Mouse (Mus musculus) stomach, postnatal 0 days (tissue): Measurements from ENCODE around the gene Wipi1. TPM values are rescaled to one million over a fixed set of nuclear protein-coding genes. Genes with fewer than 3 reads are reported as not detected.

Experiments used
- ATAC-seq: fragments of 200-750 bp; cut with Nextera tagmentation; 2 replicates; pipeline ENCODE4 v1.8.0; 2017; ENCODE audit not compliant: low FRiP score, low TSS enrichment
- DNase-seq: peaks from one replicate; pipeline ENCODE4 v3.0.0-alpha.2; 2016; ENCODE audit warnings: low spot score
- H3K27ac ChIP-seq: fragments of 300-500 bp; sonication (generic); replicated peaks from 2 replicates; pipeline ENCODE4 v1.5.1; 2014; ENCODE audit warnings: mild to moderate bottlenecking, control low read depth
- H3K27me3 ChIP-seq: fragments of 300-500 bp; sonication (generic); 2 replicates; pipeline ENCODE4 v1.6.1; 2014; ENCODE audit warnings: low read length; ENCODE audit not compliant: control insufficient read depth, insufficient read depth
- H3K36me3 ChIP-seq: fragments of 300-500 bp; sonication (generic); 2 replicates; pipeline ENCODE4 v1.6.1; 2014; ENCODE audit warnings: low read length, mixed read lengths; ENCODE audit not compliant: control insufficient read depth, insufficient read depth
- H3K4me1 ChIP-seq: fragments of 300-500 bp; sonication (generic); replicated peaks from 2 replicates; pipeline ENCODE4 v1.6.1; 2014; ENCODE audit warnings: antibody characterized with exemption; ENCODE audit not compliant: control insufficient read depth, insufficient read depth
- H3K4me2 ChIP-seq: fragments of 300-500 bp; sonication (generic); replicated peaks from 2 replicates; pipeline ENCODE4 v1.6.1; 2014; ENCODE audit warnings: low read depth, mild to moderate bottlenecking, control low read depth, moderate library complexity
- H3K4me3 ChIP-seq: fragments of 300-500 bp; sonication (generic); 2 replicates; pipeline ENCODE4 v1.5.1; 2014; ENCODE audit warnings: low read depth, low read length, control low read depth
- H3K9ac ChIP-seq: fragments of 300-500 bp; sonication (generic); 2 replicates; pipeline ENCODE4 v1.6.1; 2014; ENCODE audit warnings: mild to moderate bottlenecking, low read length, control low read depth, mixed read lengths
- H3K9me3 ChIP-seq: fragments of 300-500 bp; sonication (generic); 2 replicates; pipeline ENCODE4 v1.6.1; 2016; ENCODE audit warnings: low read length; ENCODE audit not compliant: control insufficient read depth
- CTCF ChIP-seq: IDR thresholded peaks from 2 replicates; pipeline ENCODE4 v1.5.1; 2016; ENCODE audit warnings: antibody characterized with exemption, low read depth, mild to moderate bottlenecking, moderate library complexity
- EP300 ChIP-seq: optimal IDR thresholded peaks from 2 replicates; pipeline ENCODE3; 2016; ENCODE audit warnings: antibody characterized with exemption
- WGBS: fragments of 180-500 bp; shearing (Covaris S2); extraction: QIAGEN DNeasy Blood & Tissue Kit; methylation state at CpG from one replicate; pipeline ENCODE4 v1.1.7; 2014; 5-methylcytosine and 5-hydroxymethylcytosine counted together
- polyA plus RNA-seq: library from polyadenylated mRNA; unstranded; fragments of >200 nt; fragmentation: Nextera tagmentation; extraction: Ambion mirVana; gene quantifications from 2 replicates; pipeline ENCODE4 v1.2.1, GENCODE M21; 2015

Wipi1 gene
- polyA plus RNA-seq, 1 experiment from 2014 or later: 40.5 TPM

DNA sequence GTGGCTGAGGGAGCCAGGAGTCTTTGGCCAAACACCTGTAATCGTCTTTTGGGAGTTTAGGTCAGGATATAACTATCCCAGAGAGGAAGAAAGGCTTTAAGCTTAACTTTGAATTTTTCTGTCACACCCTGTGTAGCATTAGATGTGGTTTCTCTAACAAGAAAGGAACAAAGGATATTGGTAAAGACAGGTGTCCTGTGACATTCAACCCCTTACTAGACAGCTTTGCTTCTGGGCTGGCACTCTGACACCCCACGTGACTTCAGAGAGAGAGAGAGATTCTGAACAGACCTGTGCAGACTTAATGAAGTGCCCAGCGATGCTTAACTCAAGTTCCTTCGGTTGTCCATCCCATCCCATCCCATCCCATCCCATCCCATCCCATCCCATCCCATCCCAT lies 20.3 kb downstream of the Wipi1 start:
- no peaks in the 10 kb centered on the region for H3K9me3 ChIP-seq
- H3K4me2 ChIP-seq: no peak overlapping the region
- H3K9ac ChIP-seq: no peak overlapping the region
- H3K4me1 ChIP-seq: no peaks in the 10 kb centered on the region
- no peak for ATAC-seq
- no peaks in the 10 kb centered on the region for H3K27me3 ChIP-seq
- WGBS: 82% methylated on average over 4 of the region's 4 CpGs
- peaks cover 11% of the 10 kb centered on the region; the same call in 1 of the 2 replicates for H3K36me3 ChIP-seq
- no peak for DNase-seq
- TF ChIP-seq EP300: no peak
- no peak for TF ChIP-seq CTCF
- H3K27ac ChIP-seq: no peak overlapping the region
- H3K4me3 ChIP-seq: no peak overlapping the region

DNA sequence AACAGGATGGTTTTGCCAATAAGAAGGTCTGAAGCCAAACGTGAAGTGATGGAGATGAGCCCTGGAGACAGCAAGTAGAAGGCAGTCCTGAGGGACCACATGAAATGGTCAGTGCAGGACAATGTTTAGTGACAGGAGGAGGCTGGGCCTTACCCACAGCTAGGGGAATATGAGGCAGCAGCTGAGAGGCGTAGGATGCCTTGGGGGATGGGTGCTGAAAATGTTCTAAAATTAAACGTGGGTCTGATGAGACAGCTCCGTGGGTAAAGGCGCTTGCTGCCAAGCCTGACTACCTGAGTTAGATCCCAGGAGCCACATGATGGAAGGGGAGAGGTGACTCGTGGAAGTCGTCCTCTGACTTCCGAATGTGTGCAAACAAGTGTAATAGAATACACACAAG lies 21.8 kb downstream of the Wipi1 start:
- TF ChIP-seq CTCF (no peak), EP300 (no peak)
- 74% methylated on average over 8 of the region's 8 CpGs for WGBS
- ATAC-seq: no peak

DNA sequence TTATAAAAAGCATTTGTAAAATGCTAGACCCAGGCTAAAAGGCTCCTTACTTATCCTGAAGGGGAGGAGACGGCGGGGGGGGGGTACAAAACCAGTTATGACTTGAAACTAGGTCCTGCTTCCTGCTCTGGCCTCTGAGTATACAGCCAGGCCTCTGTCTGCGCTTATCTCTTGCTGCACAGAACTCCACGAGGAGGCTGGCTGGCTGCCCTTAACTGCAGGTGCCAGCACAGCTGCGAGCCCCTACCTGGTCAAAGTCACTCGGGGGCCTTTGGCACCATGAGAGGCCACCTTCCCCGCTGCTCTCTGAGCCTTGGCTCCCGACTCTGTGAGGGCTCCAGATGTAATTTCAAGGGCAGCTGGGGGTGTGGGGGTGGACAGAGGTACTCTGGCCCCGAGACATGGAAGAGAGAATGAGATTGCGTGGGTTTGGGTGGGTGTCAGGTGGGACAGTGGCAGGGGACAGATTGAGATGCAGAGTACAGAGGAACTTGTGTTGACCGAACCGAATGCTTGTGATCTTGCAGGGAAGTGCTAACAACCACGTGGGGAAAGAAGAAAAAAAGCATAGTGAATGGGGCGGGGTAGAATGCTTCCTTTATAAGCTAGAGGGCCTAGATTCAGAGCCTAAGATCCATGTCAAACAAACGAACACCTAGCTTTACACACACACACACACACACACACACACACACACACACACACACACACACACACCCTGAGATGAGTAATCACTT lies 24.0 kb downstream of the Wipi1 start:
- peak overlapping the region; percentile 75 for H3K27ac ChIP-seq
- H3K4me1 ChIP-seq: no peaks in the 10 kb centered on the region
- H3K27me3 ChIP-seq: no peaks in the 10 kb centered on the region
- TF ChIP-seq EP300: no peak
- no peak for TF ChIP-seq CTCF
- DNase-seq (peak; percentile 88), ATAC-seq (peak; percentile 91)
- no peak overlapping the region for H3K9ac ChIP-seq
- H3K36me3 ChIP-seq: peaks cover 6% of the 10 kb centered on the region; the same call in 1 of the 2 replicates
- H3K9me3 ChIP-seq: no peaks in the 10 kb centered on the region
- H3K4me2 ChIP-seq: no peak overlapping the region
- 33% methylated on average over 15 of the region's 15 CpGs for WGBS
- H3K4me3 ChIP-seq: no peak overlapping the region

More for the DNA sequence above, 21.8 kb downstream of the Wipi1 start:
- Histone ChIP-seq H3K9me3 (no peaks in the 10 kb centered on the region), H3K4me3 (no peak overlapping the region), H3K4me1 (no peaks in the 10 kb centered on the region), H3K4me2 (no peak overlapping the region), H3K27me3 (no peaks in the 10 kb centered on the region), H3K36me3 (peaks cover 5% of the 10 kb centered on the region; the same call in 1 of the 2 replicates), H3K9ac (no peak overlapping the region), H3K27ac (no peak overlapping the region)
- no peak for DNase-seq

DNA sequence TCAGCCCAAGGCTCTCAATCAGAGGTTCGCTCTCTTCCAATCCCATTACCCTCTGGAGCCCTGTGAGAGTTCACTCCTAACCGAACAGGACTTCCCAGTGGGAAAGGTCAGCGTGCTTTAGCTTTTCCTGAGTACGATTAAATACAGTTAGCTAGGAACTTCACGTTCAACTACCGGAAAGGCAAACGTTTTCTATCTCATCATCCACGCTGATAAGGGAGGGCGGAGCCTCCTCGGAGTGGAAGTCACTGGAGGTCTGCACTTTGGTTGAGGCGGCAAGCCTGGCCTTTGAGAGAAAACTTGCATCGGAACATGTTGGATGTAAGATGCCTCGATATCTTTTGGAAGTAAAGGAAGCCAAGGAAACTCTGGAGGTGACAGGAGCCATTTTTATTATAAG lies 24.7 kb downstream of the Wipi1 start:
- Histone ChIP-seq H3K9me3 (no peaks in the 10 kb centered on the region), H3K4me1 (no peaks in the 10 kb centered on the region), H3K9ac (no peak overlapping the region), H3K36me3 (peaks cover 6% of the 10 kb centered on the region; the same call in 1 of the 2 replicates), H3K27me3 (no peaks in the 10 kb centered on the region), H3K4me2 (no peak overlapping the region), H3K4me3 (no peak overlapping the region), H3K27ac (peak overlapping the region; percentile 75)
- DNase-seq (peak; percentile 49), ATAC-seq (no peak)
- WGBS: 46% methylated on average over 13 of the region's 13 CpGs
- TF ChIP-seq CTCF: no peak
- TF ChIP-seq EP300: no peak

- no peak for DNase-seq
- ATAC-seq: no peak
- 64% methylated on average over 2 of the region's 2 CpGs for WGBS
- Histone ChIP-seq H3K4me2 (no peak overlapping the region), H3K27ac (no peak overlapping the region), H3K9me3 (no peaks in the 10 kb centered on the region), H3K4me3 (no peak overlapping the region), H3K27me3 (no peaks in the 10 kb centered on the region), H3K36me3 (peaks cover 11% of the 10 kb centered on the region; the same call in 1 of the 2 replicates), H3K4me1 (no peaks in the 10 kb centered on the region), H3K9ac (no peak overlapping the region)
- TF ChIP-seq EP300: no peak
- TF ChIP-seq CTCF: no peak
Measured at GRCm38 (mm10) chr11:109586424-109586823, 25.3 kb downstream of the Wipi1 start.
